Comparison of ENCODE assay signal across 27 mouse cellular contexts in genomic region chr16:31332586-31332985, GRCm38 (mm10). TPM values are rescaled to one million over a fixed set of nuclear protein-coding genes. Genes with fewer than 3 reads are reported as not detected.
"Had no signal": no experiment of that assay in that cellular context is flagged by ENCODE, and none has a peak within 500 bp of the region (broad histone marks: within the 10 kb centered on the region; RNA-seq: fewer than 3 reads in every experiment).

No protein-coding gene starts in this region.

- H3K4me2 ChIP-seq: heart, embryonic 12.5 days; hindbrain, embryonic 12.5 days; hindbrain, embryonic 14.5 days; intestine, embryonic 15.5 days; kidney, embryonic 15.5 days; limb, embryonic 13.5 days; limb, embryonic 15.5 days; liver, embryonic 12.5 days had no signal

- H3K4me3 ChIP-seq: heart, embryonic 10.5 days; heart, embryonic 12.5 days; hindbrain, embryonic 10.5 days; hindbrain, embryonic 12.5 days; intestine, embryonic 15.5 days; kidney, embryonic 15.5 days; limb, embryonic 13.5 days; limb, embryonic 15.5 days; liver, embryonic 12.5 days had no signal

- H3K27me3 ChIP-seq: heart, embryonic 12.5 days; hindbrain, embryonic 12.5 days; intestine, embryonic 15.5 days; kidney, embryonic 15.5 days; limb, embryonic 13.5 days; limb, embryonic 15.5 days; liver, embryonic 12.5 days had no signal

- H3K36me3 ChIP-seq: heart, embryonic 10.5 days; heart, embryonic 12.5 days; hindbrain, embryonic 10.5 days; hindbrain, embryonic 12.5 days; intestine, embryonic 15.5 days; kidney, embryonic 15.5 days; limb, embryonic 13.5 days; limb, embryonic 15.5 days; liver, embryonic 12.5 days had no signal

- H3K4me1 ChIP-seq: heart, embryonic 10.5 days; intestine, embryonic 15.5 days; kidney, embryonic 15.5 days; limb, embryonic 15.5 days; liver, embryonic 12.5 days had no signal

- DNase-seq: gastrocnemius, postnatal 25 days; heart, adult 18-20 months; heart, postnatal 10 days; heart, postnatal 4 days; kidney, adult 2 months; kidney, adult 9 months; kidney, postnatal 14 days; kidney, postnatal 36 days; layer of hippocampus, adult 9-11 months; layer of hippocampus, postnatal 36 days; left cerebral cortex, postnatal 4 days had no signal

- H3K9me3 ChIP-seq: heart, embryonic 10.5 days; heart, embryonic 12.5 days; hindbrain, embryonic 10.5 days; hindbrain, embryonic 12.5 days; intestine, embryonic 15.5 days; kidney, embryonic 15.5 days; limb, embryonic 13.5 days; limb, embryonic 15.5 days; liver, embryonic 12.5 days had no signal

- H3K27ac ChIP-seq: heart, embryonic 10.5 days; hindbrain, embryonic 10.5 days; hindbrain, embryonic 12.5 days; hindbrain, embryonic 14.5 days; intestine, embryonic 15.5 days; kidney, embryonic 15.5 days; kidney, postnatal 0 days; limb, embryonic 13.5 days; limb, embryonic 15.5 days; liver, embryonic 12.5 days had no signal

- H3K9ac ChIP-seq: heart, embryonic 12.5 days; hindbrain, embryonic 12.5 days; hindbrain, embryonic 14.5 days; intestine, embryonic 15.5 days; kidney, embryonic 15.5 days; limb, embryonic 13.5 days; limb, embryonic 15.5 days; liver, embryonic 12.5 days had no signal

- ATAC-seq: hindbrain, embryonic 16.5 days; inflammation-experienced regulatory T-cells, adult 6 months; intestine, embryonic 15.5 days; intestine, postnatal 0 days; liver, embryonic 12.5 days had no signal

RNA-seq across cellular contexts. Expression of gene Apod, which starts 18.0 kb away (rescaled TPM):
- total RNA-seq: granulocyte monocyte progenitor cell, adult 5-6 weeks; liver, adult 2 months had no signal
- polyA plus RNA-seq: heart, embryonic 10.5 days; liver, adult 2 months; liver, embryonic 12.5 days had no signal
